Mouse (Mus musculus) splenic B cell, adult 2 months (primary cell): Measurements from ENCODE around the gene Ggt1.
"Not testable (repeated sequence)": the region's sequence is repeated elsewhere in the genome, so short reads cannot be mapped to it uniquely, and the experiment has no call there.

Source experiments
- DNase-seq: peaks from one replicate; pipeline ENCODE4 v3.0.0-alpha.2; 2011; ENCODE audit warnings: low read depth, low spot score
- H3K27me3 ChIP-seq: 2 replicates; pipeline ENCODE4 v1.6.1; 2012; ENCODE audit warnings: mild to moderate bottlenecking, low read length, moderate library complexity, mixed read lengths; ENCODE audit not compliant: control insufficient read depth, poor library complexity, insufficient read depth, severe bottlenecking
- H3K36me3 ChIP-seq: 2 replicates; pipeline ENCODE4 v1.6.1; 2012; ENCODE audit warnings: mild to moderate bottlenecking, low read length, moderate library complexity, mixed read lengths; ENCODE audit not compliant: control insufficient read depth, poor library complexity, insufficient read depth, severe bottlenecking

The Ggt1 gene

DNA sequence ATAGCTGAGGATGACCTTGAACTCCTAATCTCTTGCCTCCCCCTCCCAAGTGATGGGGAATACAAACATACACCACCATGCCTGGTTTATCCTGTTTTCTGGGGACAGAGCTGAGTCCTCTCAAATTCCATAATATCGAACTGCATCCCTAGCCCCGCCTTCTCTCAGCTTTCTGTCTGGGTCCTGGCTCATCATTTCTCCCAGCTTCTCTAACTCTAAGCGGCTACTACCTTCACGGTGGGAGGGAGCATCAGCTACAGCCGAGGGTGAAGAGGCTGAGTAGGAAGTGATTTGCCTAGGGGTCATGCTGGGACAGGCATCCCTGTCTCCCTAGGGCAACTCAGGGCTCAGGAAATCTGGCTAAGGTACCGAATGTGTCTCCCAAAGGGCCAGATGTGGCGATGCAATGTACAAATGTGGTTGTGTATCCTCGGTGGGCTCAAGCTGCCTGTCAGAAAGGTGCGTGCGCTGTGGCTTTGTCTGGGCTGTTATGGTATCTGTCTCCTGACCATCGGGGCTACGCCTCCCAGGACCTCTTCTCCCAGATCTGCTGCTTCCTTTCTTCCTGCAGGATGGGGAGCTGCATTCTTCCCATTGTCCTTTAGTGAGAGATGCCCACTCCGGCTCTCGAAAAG is 2.2 kb upstream of the Ggt1 start:
- H3K36me3 ChIP-seq: no peaks in the 10 kb centered on the region
- 0 out of 2 replicates have a peak, but pooled peaks cover 3% of the 10 kb centered on the region for H3K27me3 ChIP-seq
- no peak for DNase-seq

DNA sequence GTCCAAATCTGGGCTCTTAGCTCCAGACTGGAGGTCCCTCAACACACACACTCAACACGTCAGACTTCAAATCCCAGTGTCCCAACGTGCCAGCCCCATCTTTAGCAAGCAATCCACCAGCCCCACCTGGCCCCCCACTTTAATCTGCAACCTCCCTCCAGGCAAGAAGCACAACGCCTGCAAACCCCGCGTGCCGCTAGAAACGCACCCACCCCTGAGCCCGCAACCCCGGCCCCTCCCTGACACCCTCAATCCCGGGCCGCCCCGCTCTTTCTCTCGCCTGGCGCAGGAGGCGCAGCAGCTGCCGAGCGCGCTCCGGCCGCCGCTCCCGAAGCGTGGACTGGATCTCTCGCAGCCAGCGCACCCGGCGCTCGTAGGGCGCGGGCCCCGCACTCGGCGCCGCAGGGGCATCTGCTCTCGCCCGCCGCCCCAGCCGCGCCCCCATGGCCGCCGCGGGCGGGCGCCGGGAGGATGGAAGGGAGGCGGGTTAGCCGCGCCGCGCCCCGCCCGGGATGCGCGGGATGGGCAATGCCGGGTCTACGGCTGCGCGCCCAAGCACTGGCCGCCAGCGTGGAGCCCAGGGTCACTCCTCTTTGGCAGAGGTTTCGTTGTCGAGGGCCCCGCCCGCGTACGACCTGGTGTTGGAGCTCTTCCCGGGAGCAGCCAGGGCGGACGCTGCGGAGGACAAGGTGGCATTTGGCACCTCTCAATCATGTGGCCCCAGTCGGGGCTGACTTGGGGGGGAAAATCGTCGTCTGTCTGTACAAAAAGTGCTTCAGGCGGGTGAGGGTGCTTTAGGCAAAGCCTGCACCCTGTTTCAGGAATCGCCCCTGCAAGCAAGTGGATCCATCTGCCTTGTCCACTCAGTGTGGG is 1.5 kb upstream of the Ggt1 start, which contains the start of gene Lrrc75b:
Gene Lrrc75b (minus strand): TSS at position 655 of the 873 bp plus-strand sequence.
- H3K27me3 ChIP-seq: 0 out of 2 replicates have a peak, but pooled peaks cover 3% of the 10 kb centered on the region
- H3K36me3 ChIP-seq: no peaks in the 10 kb centered on the region
- no peak for DNase-seq

DNA sequence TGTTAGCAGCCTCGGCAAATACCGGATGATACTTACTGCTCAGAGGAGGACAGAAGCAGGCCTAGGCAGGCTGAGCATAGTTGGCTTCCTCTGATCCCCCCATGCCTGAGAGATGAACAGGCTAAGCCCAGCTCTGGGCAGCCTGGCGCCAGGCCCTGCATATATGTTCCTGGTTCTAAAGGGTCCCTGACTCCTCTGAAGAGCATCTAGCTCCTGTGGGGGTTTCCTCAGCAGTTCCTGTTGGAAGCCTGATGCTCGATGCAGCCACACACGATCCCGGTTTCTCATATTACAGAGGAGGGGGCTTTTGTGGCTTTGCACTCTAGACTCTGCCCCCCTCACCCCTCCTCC is 880 bp upstream of the Ggt1 start:
- H3K27me3 ChIP-seq: 0 out of 2 replicates have a peak, but pooled peaks cover 3% of the 10 kb centered on the region
- DNase-seq: peak; percentile 8
- no peaks in the 10 kb centered on the region for H3K36me3 ChIP-seq

DNA sequence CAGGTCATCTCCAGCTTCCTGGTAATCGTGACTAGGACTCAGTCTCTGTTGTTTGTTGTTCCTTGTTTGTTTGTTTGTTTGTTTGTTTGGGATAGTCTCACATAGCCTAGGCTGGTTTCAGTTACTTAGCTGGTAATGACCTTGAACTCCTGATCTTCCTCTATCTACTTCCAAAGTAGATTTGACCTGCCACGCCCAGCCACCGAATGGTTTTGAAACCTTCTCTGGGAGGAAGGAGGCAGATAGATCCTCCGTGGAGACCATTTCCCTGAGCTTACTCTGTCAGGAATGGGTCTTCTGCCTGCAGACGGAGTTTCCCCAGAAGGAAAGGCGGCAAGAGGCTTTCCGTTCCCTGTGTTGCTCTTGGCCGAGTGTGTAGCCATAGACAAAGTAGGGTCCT is 1.2 kb downstream of the Ggt1 start:
- DNase-seq: no peak
- Histone ChIP-seq H3K27me3 (0 out of 2 replicates have a peak, but pooled peaks cover 3% of the 10 kb centered on the region), H3K36me3 (no peaks in the 10 kb centered on the region)

DNA sequence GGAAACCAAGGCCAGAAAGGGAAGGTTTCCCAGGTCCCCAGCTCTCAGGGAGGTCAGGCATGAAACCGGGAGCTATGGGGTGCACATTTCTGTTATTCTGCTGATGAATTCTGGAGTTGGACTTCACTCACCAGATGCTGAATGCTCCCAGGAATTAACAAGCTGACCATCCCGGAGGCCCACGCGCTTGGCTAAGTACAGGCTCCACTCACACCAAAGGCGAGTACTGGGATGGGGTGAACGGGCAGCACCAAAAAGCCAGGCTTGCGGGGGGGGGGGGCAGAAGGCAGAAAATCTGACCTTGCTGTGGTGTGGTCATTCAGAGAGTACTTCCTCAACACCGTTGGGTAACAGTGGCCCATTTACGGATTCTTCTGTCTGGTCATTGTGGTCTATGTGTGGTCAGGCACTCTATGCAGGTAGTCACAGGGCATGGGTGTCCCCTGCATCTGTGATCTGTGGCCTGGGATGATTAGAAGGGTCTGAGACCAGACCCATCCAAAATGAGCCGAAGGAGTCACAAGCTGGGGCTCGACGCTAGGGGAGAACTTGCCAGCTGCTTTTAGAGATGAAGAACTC is 3.4 kb downstream of the Ggt1 start:
- no peak for DNase-seq
- no peaks in the 10 kb centered on the region for H3K36me3 ChIP-seq
- H3K27me3 ChIP-seq: 0 out of 2 replicates have a peak, but pooled peaks cover 3% of the 10 kb centered on the region

DNA sequence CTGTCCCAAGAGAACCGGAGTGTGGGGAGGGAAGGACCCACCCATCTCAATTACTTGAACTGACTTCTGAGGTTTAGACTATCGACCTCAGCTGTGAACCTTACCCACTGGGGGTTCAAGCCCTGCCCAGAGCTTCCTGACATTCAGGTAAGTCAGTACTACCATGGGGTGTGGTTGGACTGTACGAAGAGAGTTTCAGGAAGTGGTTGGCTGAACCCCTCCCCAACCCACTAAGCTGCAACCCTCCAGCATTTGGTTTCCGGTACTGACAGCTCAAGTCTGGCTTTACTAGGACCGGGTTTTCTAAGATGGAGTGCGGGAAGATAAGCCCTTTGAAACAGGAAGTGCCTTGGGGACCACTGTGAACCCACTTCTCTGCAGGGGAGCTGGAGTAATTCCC is 4.0 kb downstream of the Ggt1 start:
- DNase-seq: peak; percentile 62
- no peaks in the 10 kb centered on the region for H3K36me3 ChIP-seq
- H3K27me3 ChIP-seq: 0 out of 2 replicates have a peak, but pooled peaks cover 3% of the 10 kb centered on the region

DNA sequence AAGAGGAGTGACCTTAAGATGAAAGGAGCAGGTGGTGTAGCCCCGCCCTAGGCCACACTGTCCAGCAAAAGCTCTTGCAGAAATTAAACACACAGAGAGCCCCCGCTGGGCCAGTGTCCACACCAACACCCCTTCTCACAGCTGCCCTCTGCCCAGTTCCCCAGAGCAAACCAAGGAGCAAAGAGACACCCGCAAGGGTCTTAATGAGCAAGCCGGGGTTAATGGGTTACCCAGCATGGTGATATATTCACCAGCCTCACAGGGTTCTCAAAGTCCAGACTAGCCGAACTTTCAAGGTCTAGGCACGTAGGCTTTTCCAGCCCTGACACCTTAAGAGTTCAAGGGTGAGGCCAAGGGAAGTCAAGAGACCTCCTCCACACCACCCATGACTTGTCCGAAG is 4.5 kb downstream of the Ggt1 start:
- DNase-seq: no peak
- Histone ChIP-seq H3K27me3 (no peaks in the 10 kb centered on the region), H3K36me3 (no peaks in the 10 kb centered on the region)

DNA sequence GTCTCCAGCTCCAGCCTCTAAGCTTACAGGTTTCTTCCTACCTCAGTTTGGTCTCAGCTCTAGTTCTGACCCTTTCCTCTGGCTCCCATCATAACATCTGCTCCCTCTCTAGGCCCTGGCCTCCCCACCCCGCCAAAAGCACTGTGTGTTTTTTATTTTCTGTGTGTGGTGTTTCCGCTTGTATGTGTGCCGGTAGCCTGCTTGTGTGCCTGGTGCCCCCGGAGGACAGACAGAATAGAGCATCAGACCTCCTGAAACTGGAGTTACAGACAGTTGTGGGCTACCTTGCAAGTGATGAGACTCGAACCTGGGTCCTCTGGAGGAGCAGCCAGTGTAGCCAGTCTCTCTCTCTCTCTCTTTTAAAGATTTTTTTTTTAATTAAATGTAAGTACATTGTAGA is 4.9 kb downstream of the Ggt1 start:
- H3K36me3 ChIP-seq: no peaks in the 10 kb centered on the region
- DNase-seq: no peak

DNA sequence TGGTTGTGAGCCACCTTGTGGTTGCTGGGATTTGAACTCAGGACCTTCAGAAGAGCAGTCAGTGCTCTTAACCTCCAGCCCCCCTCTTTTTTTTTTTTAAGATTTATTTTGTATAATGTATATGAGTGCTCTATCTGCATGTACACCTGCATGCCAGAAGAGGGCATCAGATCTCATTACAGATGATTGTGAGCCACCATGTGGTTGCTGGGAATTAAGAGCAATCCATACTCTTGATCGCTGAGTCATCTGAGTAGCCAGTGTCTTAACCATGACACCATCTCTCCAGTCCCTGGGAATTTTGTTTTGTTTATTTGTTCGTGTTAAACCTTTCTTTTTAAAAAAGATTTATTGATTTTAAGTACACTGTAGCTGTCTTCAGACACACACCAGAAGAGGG is 5.4 kb downstream of the Ggt1 start:
- H3K27me3 ChIP-seq, DNase-seq, H3K36me3 ChIP-seq: not testable (repeated sequence)

More for the DNA sequence above, 4.9 kb downstream of the Ggt1 start:
- no peaks in the 10 kb centered on the region for H3K27me3 ChIP-seq

DNA sequence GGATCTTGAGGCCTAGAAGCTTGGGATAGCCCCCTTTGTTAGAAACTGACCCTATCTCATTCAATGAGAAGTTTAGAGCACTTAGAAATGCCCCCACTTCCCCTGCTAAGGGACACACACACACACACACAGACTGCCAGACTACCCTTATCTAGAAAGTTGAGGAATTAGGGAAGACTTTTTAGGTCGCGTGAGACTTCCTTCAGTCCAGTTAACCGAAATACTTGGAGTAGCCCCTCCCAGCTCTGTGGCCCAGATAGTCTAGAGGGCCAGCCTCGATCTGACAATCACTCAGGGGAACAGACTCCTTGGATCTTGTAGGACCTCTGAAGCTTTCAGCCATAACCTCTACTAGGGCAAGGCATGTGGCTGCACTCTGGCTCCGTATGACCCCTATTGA is 6.6 kb downstream of the Ggt1 start:
- DNase-seq: no peak
- no peaks in the 10 kb centered on the region for H3K36me3 ChIP-seq
- H3K27me3 ChIP-seq: no peaks in the 10 kb centered on the region

DNA sequence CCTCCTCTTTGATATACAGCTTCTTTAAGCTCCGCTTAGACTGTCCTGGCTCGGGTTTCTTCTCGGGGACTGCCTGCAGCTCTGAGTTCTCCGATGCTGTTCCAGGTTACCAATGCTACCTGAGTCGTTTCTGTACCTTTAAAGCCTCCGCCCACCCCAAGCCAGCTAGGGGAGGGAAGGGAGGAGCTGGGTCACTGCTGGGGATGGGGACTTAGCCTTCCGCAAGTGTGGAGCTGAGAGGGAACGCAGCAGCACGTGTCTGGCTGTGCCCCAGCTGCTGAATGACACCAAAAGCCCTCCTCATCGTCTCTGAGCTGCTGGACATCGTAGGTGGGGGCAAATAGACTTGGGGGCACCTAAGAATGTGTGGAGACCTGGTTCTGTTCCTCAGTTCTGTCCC is 7.0 kb downstream of the Ggt1 start:
- no peak for DNase-seq
- no peaks in the 10 kb centered on the region for H3K36me3 ChIP-seq
- no peaks in the 10 kb centered on the region for H3K27me3 ChIP-seq

DNA sequence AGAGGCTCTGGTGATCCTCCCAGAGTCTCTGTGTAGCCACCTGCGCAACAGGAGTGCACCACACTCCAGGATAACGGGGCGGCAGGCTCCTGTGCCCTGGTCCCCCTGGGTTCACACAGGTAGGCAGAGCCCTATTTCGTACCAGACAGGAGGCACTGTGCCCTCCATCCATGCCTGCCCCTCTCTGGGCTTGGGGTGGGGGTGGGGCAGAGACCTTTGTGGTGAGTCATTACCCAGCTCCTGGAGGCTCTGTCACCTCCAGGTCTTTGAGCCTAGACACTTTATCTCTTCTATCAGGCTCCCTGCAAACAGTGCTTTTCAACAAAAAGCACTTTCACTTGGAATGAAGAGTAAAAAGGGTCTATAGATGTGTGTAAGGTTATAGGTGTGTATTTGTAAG is 7.4 kb downstream of the Ggt1 start:
- DNase-seq: no peak
- Histone ChIP-seq H3K27me3 (no peaks in the 10 kb centered on the region), H3K36me3 (no peaks in the 10 kb centered on the region)

DNA sequence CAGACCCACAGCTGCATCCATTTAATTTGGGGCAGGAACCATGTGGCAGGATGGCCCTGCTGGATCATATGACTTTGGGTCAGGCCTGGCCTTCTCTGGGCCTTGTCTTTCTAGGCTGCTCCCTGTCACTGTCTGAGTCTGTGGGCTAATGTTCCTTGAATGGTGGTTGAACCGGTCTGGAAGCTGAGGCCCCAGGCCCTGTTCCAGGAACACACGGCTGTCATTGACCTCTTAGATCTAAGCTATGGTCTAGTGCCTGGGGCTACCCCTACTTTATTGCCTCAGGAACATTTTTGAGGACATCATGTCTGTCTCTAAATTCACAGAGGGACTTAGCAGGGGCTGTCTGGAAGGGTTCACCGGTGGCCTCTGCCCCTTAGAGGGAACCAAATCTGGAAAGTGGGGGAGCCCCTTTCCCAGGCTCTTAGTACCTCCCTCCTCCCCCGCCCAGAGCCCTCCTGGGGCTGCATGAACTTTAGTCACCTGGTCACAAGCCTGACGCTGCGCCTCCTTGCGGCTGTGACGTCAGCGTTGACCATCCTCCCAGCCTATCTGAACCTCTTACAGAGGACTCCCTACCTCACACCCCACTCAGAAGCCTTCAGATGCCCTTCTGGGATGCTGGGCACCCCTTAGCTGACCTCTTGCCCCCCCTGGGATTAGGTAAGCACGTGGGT is 9.7 kb downstream of the Ggt1 start:
- no peak for DNase-seq
- H3K36me3 ChIP-seq: no peaks in the 10 kb centered on the region

DNA sequence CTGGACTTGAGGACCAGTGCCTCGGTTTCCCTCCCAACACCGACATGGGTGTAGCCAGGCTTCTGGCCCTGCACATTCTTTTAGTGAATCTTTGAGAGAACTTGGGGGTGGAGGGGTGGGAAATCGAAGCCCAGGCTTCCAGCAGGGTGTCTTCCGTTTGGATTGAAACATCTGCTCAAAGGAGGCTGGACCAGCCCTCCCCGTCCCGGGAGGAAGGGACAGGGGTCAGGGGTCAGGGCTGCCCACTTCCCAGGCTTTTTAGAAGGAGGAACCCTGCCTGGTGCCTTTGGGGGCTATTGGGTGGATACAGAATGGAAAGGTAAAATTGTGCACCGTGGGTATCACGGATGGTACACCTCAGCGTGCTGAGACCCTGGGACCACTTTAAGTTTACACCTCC is 10.5 kb downstream of the Ggt1 start:
- Histone ChIP-seq H3K36me3 (no peaks in the 10 kb centered on the region), H3K27me3 (no peaks in the 10 kb centered on the region)
- DNase-seq: no peak

More for the DNA sequence above, 9.7 kb downstream of the Ggt1 start:
- H3K27me3 ChIP-seq: no peaks in the 10 kb centered on the region

DNA sequence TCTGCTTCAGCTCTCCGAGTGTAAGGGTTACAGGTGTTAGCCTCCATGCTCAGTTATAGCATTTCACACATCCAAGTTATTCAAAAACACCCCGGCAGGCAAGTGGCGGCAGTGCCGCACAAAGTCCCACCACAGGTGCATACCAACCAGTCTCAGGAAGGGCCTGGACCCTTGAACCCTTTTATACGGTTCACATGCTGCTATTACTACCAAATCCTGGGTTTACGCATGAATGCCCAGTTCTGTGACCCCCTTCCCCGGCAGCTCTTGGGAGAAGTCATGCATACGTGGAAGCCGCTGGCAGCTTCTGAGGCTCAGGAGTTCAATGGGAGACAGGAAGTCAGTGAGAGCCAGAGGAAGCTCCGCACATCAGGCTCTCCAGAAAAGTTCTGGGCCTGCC is 11.8 kb downstream of the Ggt1 start:
- H3K27me3 ChIP-seq: no peaks in the 10 kb centered on the region
- DNase-seq: no peak
- no peaks in the 10 kb centered on the region for H3K36me3 ChIP-seq
